Mouse (Mus musculus) gastrocnemius, postnatal 4 days (tissue): ENCODE results near the gene Gm3676. TPM values are rescaled to one million over a fixed set of nuclear protein-coding genes. Genes with fewer than 3 reads are reported as not detected.
"Not testable (repeated sequence)": the region's sequence is repeated elsewhere in the genome, so short reads cannot be mapped to it uniquely, and the experiment has no call there.

Experiments used
- DNase-seq, 2 experiments: peaks; one replicate each; pipeline ENCODE4 v3.0.0; 2021 to 2022; ENCODE audit warnings: low spot score in 2 of 2, mixed read lengths in 2 of 2
- long read RNA-seq, 2 experiments: library from polyadenylated mRNA; stranded (forward); transcript quantifications; one replicate each; pipeline ENCODE4 v2.0.0; 2021
- total RNA-seq, 2 experiments: library from RNA; stranded (reverse); gene quantifications; 2 replicates each; pipeline ENCODE4 v1.2.3; 2021

Gm3676 gene
- not detected for total RNA-seq
- long read RNA-seq, experiment 1, result 0 reads
- long read RNA-seq, experiment 2, result 0 reads

DNA sequence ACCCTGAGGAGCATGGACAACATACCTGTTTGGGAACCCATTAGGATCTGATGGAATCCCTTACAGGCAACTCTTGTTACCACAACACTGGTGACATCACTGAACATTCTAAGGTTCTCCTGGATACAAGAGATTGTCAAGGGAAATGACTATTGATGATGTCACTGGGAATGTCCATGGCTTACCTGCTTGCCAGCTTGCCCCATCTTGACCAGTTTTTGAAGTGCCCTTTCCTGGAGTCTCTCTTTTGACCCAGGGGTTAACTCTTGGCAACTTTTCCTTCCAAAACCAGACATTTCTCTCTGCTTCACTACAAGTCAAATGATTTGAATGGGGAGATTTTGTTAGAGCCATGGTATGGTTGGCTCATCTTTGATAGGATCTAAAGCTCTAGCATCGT, at the start of gene Gm3676:
Gene Gm3676 (minus strand): TSS at position 101 of the 400 bp plus-strand sequence.
- not testable (repeated sequence) for DNase-seq

DNA sequence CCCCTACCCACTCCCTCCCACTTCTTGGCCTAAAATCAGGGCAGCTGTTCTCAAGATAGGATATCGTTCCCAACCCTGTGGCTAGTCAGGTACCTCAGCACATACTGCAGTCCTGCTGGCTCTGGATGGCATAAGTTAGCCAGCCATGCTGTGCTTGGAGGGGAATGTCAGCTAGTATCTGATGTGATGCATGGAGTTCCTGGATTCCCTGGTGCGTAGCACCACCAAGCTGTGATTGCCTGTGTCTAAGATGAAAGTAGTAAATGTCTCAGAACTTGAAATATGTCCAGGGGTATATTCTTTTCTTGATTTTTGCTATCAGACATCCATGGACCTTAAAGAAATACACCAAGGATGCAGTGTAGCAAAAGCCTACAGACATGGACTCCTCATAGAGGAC, 1.9 kb upstream of the Gm3676 start:
- not testable (repeated sequence) for DNase-seq

DNA sequence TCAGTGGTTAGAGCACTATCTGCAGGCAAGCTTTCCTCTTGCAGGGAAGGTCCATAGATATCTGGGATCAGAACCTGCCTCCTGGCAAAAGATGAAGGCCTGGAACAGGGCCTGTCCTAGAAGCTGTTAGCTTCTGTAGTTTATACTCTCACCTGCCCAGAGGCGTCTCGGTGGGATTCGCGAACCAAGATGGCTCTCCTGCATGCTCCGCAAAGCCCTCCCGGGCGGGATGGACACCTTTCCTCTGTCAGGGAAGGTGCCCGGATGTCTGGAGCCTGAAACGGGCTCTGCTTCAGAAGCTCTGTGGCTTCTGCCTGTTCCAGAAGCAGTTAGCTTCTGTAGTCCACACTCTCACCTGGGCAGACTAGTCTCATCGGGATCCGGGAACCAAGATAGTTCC, 16.1 kb downstream of the Gm3676 start:
- peak in 1 of 2 experiments; percentile 15 for DNase-seq

- not testable (repeated sequence) for DNase-seq
These were observed 21.8 kb downstream of the Gm3676 start, which contains the start of gene Gm3072 for GRCm38 (mm10) chr14:41624512-41624911. Gene Gm3072 (minus strand): TSS chr14:41624612.

- not testable (repeated sequence) for DNase-seq
These were observed 23.8 kb downstream of the Gm3676 start for GRCm38 (mm10) chr14:41622535-41622934.

DNA sequence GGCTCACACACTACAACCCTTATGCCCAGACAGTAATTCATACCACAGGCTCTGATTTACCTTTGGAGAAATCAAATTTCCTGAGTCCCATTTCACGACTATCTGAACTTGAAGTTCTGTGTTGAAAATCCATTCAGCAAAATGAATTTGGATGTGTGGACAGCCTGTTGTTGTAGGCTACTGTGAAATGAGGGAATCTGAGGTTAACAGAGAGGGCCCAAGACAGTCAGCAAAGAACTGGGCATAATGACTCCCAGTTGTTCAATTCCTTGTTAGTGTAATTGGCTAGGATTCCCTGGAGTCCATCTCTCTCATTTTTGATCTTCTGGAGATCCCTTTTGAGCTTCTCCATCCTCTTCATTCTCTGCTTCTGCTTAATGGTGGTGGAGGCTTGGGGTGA, 35.6 kb downstream of the Gm3676 start:
- peak in 1 of 2 experiments; percentile 9 for DNase-seq

GRCm38 (mm10) chr14:41600935-41601334, 45.4 kb downstream of the Gm3676 start:
- not testable (repeated sequence) for DNase-seq

Other genes starting within 250 kb of the Gm3676 start
- not detected for gene Gm6482, start 238.2 kb downstream of the Gm3676 start, total RNA-seq
- gene Gm7954, start 193.0 kb downstream of the Gm3676 start, total RNA-seq, result not detected
- gene Gm3486, start 157.0 kb downstream of the Gm3676 start, total RNA-seq, result not detected
- gene Gm7970, start 90.9 kb downstream of the Gm3676 start, total RNA-seq, result not detected
- not detected for gene 1700049E17Rik2, start 73.3 kb downstream of the Gm3676 start, total RNA-seq
- gene Gm3072, start 21.9 kb downstream of the Gm3676 start, total RNA-seq, result not detected
- gene Gm8068, start 55.4 kb upstream of the Gm3676 start, total RNA-seq, result not detected
- gene Gm7929, start 104.1 kb upstream of the Gm3676 start, total RNA-seq, result not detected
- not detected for gene Gm47189, start 126.0 kb upstream of the Gm3676 start, total RNA-seq